Mouse (Mus musculus): ENCODE measurements around the gene Ccdc155.

DNA sequence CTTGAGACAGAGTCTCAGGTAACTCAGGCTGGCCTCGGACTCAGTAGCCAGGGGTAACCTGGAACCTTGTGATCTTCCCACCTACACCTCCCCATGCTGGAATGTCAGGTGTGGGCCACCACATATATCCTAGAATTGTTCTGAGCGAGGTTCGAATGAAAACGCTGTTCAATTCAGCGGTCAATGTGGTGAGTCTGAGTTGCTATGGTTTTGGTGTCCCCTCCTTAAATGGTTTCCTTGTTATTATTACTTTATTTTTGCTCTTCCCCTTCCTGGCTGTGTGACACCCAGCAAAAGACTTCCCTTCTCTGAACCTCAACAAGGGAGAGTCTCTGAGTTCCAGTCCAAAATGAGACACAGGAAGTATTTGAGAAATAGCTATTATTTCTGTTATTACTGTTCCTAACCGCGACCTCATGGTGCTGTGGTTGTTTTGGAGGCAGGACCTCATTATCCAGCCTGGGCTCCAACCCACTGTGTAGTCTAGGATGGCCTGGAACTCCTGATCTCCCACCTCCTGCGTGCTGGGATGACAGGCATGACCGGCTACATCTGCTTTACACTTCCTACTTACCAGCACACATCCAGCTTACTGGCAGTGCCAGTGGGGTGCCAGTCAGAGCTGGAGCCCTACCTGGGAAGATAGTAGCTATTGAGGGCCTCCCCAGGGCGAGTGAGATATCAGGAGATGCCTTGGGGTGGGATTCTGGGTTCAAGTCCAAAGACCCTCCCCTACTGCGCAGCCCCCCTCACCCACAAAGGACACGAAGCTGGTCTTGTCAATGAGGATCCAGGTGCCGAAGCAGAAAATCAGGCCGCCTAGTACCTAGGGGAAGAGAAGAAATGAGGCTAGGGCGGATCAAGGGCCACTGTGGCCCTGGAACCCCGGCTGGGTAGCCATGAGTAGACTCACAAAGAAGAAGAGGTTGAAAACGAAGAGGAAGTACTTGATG, 33.3 kb upstream of the Ccdc155 start:
- TF ChIP-seq CTCF (IDR thresholded peaks at IDR 0.05) (no peak), POLR2A (IDR thresholded peaks at IDR 0.05; ENCODE audit: insufficient read depth, low read depth, low read length) (no peak), EP300 (IDR thresholded peaks at IDR 0.05; ENCODE audit: insufficient read depth, low read depth, low read length) (no peak)

Data from heart, adult 2 months (tissue).